Comparison of ENCODE assay signal across 8 mouse cellular contexts in genomic region chr16:91073163-91073892, GRCm38 (mm10). TPM values are rescaled to one million over a fixed set of nuclear protein-coding genes. Genes with fewer than 3 reads are reported as not detected.
DNase-seq lines count a peak whose midpoint lies in the region; ATAC-seq and TF ChIP-seq lines count a peak whose summit lies in the region.

No protein-coding gene starts in this region.

- 45% methylated on average over 22 of the region's 24 CpGs for WGBS in cerebellum, adult 2 months
- 31% methylated on average over 23 of the region's 24 CpGs for WGBS in lung, adult 2 months

- ATAC-seq in neutrophil, adult 5-6 weeks (ENCODE audit: extremely low read depth, insufficient number of reproducible peaks, low FRiP score, poor library complexity, severe bottlenecking): peak; percentile 92

- no peaks in the 10 kb centered on the region; a peak in 1 of 4 replicates for H3K4me1 ChIP-seq in MEL (ENCODE audit: control insufficient read depth in 1 of 2, insufficient read depth in 2 of 2, low read length in 2 of 2)
- H3K4me1 ChIP-seq in cerebellum, adult 2 months (ENCODE audit: control insufficient read depth, insufficient read depth, low read length): no peaks in the 10 kb centered on the region
- no peaks in the 10 kb centered on the region for H3K4me1 ChIP-seq in lung, adult 2 months (ENCODE audit: control insufficient read depth, insufficient read depth, low read length)

- TF ChIP-seq EP300 in MEL (IDR thresholded peaks at IDR 0.05; ENCODE audit: low read depth in 1 of 2, low read length in 2 of 2): no peak

- H3K4me3 ChIP-seq in MEL (ENCODE audit: control insufficient read depth in 1 of 2, insufficient read depth in 1 of 2, low read depth in 2 of 2, low read length in 2 of 2): peak overlapping the region; percentile 19 to 24; a peak in 2 of 4 replicates
- H3K4me3 ChIP-seq in cerebellum, adult 2 months (replicated peaks; ENCODE audit: insufficient read depth, low read depth, low read length): no peak overlapping the region
- no peak overlapping the region; the same call in 1 of the 2 replicates for H3K4me3 ChIP-seq in layer of hippocampus, adult 2 months
- H3K4me3 ChIP-seq in lung, adult 2 months (replicated peaks; ENCODE audit: extremely low read depth, low read depth, low read length): no peak overlapping the region

- peak overlapping the region; percentile 26 for H3K9ac ChIP-seq in MEL (ENCODE audit: control insufficient read depth, low read depth, low read length, poor library complexity, severe bottlenecking)

- no peaks in the 10 kb centered on the region for H3K79me2 ChIP-seq in MEL (ENCODE audit: control insufficient read depth, insufficient read depth, low read length, poor library complexity)

- DNase-seq in MEL (ENCODE audit: low read depth, low spot score): peak; percentile 93
- peak; percentile 90 to 91 for DNase-seq in cerebellum, adult 2 months
- peak; percentile 91 for DNase-seq in forelimb bud, embryonic 11.5 days (ENCODE audit: low read depth, low spot score)
- DNase-seq in heart, postnatal 4 days: peak; percentile 95
- peak; percentile 91 to 92 for DNase-seq in layer of hippocampus, adult 2 months (ENCODE audit: low spot score in 2 of 2)
- DNase-seq in lung, adult 2 months: peak; percentile 72
- DNase-seq in testis, postnatal 14 days (ENCODE audit: low spot score): peak; percentile 76

- no peaks in the 10 kb centered on the region for H3K9me3 ChIP-seq in MEL (replicated peaks; ENCODE audit: insufficient read depth, low read length)

- peak; percentile 78 for TF ChIP-seq RAD21 in MEL (IDR thresholded peaks at IDR 0.05; ENCODE audit: low read depth, low read length)

- H3K27me3 ChIP-seq in MEL (ENCODE audit: control insufficient read depth in 1 of 2, insufficient read depth in 2 of 2, low read length in 2 of 2): no peaks in the 10 kb centered on the region
- H3K27me3 ChIP-seq in cerebellum, adult 2 months (ENCODE audit: control insufficient read depth, insufficient read depth, low read length): no peaks in the 10 kb centered on the region; the same call in 1 of the 2 replicates

- no peak overlapping the region for H3K27ac ChIP-seq in MEL (ENCODE audit: control insufficient read depth, low read depth, low read length)
- H3K27ac ChIP-seq in cerebellum, adult 2 months (ENCODE audit: insufficient read depth, low read length): no peak overlapping the region
- H3K27ac ChIP-seq in layer of hippocampus, adult 2 months: no peak overlapping the region

- H3K36me3 ChIP-seq in MEL (ENCODE audit: control insufficient read depth in 1 of 2, insufficient read depth in 2 of 2, low read length in 2 of 2): no peaks in the 10 kb centered on the region; a peak in 1 of 4 replicates

- no peak for TF ChIP-seq POLR2A in MEL (IDR thresholded peaks at IDR 0.05; ENCODE audit: control insufficient read depth in 1 of 2, insufficient read depth in 1 of 2, low read depth in 1 of 2, low read length in 2 of 2, poor library complexity in 1 of 2)
- no peak for TF ChIP-seq POLR2A in cerebellum, adult 2 months (IDR thresholded peaks at IDR 0.05; ENCODE audit: borderline replicate concordance, insufficient read depth, low read length)
- no peak for TF ChIP-seq POLR2A in lung, adult 2 months (IDR thresholded peaks at IDR 0.05; ENCODE audit: borderline replicate concordance, extremely low read depth, low read depth, low read length)

- TF ChIP-seq CTCF in MEL (IDR thresholded peaks at IDR 0.05 in 2 of 3, conservative IDR thresholded peaks at IDR 0.05 in 1 of 3; ENCODE audit: control insufficient read depth in 1 of 3, insufficient read depth in 1 of 3, low read depth in 2 of 3, low read length in 3 of 3, poor library complexity in 1 of 3, severe bottlenecking in 1 of 3): peak; percentile 54 to 82 (median 74)
- TF ChIP-seq CTCF in cerebellum, adult 2 months (IDR thresholded peaks at IDR 0.05; ENCODE audit: borderline replicate concordance, insufficient read depth, low read depth, low read length): peak; percentile 91
- TF ChIP-seq CTCF in layer of hippocampus, adult 2 months (conservative IDR thresholded peaks at IDR 0.05): peak; percentile 86
- TF ChIP-seq CTCF in lung, adult 2 months (IDR thresholded peaks at IDR 0.05; ENCODE audit: insufficient read depth, low read length): peak; percentile 88

TF ChIP-seq in MEL, 35 proteins besides CTCF, POLR2A, EP300 and RAD21:
- no peak for TF ChIP-seq POLR2AphosphoS2 (IDR thresholded peaks at IDR 0.05; ENCODE audit: low read length)
- no peak for TF ChIP-seq KAT2A (conservative IDR thresholded peaks at IDR 0.05; ENCODE audit: low read depth, low read length)
- no peak for TF ChIP-seq POLR2AphosphoS5 (IDR thresholded peaks at IDR 0.05; ENCODE audit: borderline replicate concordance, low read depth, low read length)
- no peak for TF ChIP-seq CHD2 (IDR thresholded peaks at IDR 0.05; ENCODE audit: low read length)
- no peak for TF ChIP-seq USF1 (IDR thresholded peaks at IDR 0.05; ENCODE audit: low read depth, low read length)
- peak; percentile 32; the same call in 1 of the 2 replicates for TF ChIP-seq SIN3A (IDR thresholded peaks at IDR 0.05; ENCODE audit: low read length)
- TF ChIP-seq GATA1 (IDR thresholded peaks at IDR 0.05; ENCODE audit: low read depth, low read length): no peak
- peak; percentile 81 for TF ChIP-seq SMC3 (IDR thresholded peaks at IDR 0.05; ENCODE audit: low read depth, low read length)
- TF ChIP-seq USF2 (IDR thresholded peaks at IDR 0.05; ENCODE audit: borderline replicate concordance in 1 of 2, insufficient read depth in 1 of 2, low read depth in 1 of 2, low read length in 2 of 2): no peak
- no peak for TF ChIP-seq TAL1 (IDR thresholded peaks at IDR 0.05; ENCODE audit: low read length)
- TF ChIP-seq HCFC1 (IDR thresholded peaks at IDR 0.05; ENCODE audit: low read depth, low read length): no peak
- peak; percentile 85 for TF ChIP-seq JUND (IDR thresholded peaks at IDR 0.05; ENCODE audit: low read depth, low read length)
- no peak for TF ChIP-seq RCOR1 (IDR thresholded peaks at IDR 0.05; ENCODE audit: low read depth, low read length)
- no peak for TF ChIP-seq MAX (IDR thresholded peaks at IDR 0.05; ENCODE audit: low read length)
- TF ChIP-seq ZC3H11A (IDR thresholded peaks at IDR 0.05; ENCODE audit: low read depth, low read length): peak; percentile 80
- no peak for TF ChIP-seq CHD1 (IDR thresholded peaks at IDR 0.05; ENCODE audit: low read depth, low read length)
- no peak for TF ChIP-seq ELF1 (IDR thresholded peaks at IDR 0.05; ENCODE audit: low read depth, low read length)
- TF ChIP-seq UBTF (IDR thresholded peaks at IDR 0.05; ENCODE audit: borderline replicate concordance, insufficient read depth, low read depth, low read length): no peak
- no peak for TF ChIP-seq MAFK (IDR thresholded peaks at IDR 0.05; ENCODE audit: borderline replicate concordance, low read depth, low read length)
- peak; percentile 15; the same call in 1 of the 2 replicates for TF ChIP-seq BHLHE40 (IDR thresholded peaks at IDR 0.05; ENCODE audit: borderline replicate concordance, low read depth, low read length)
- TF ChIP-seq ZKSCAN1 (IDR thresholded peaks at IDR 0.05; ENCODE audit: low read depth, low read length): no peak
- TF ChIP-seq TCF12 (IDR thresholded peaks at IDR 0.05; ENCODE audit: low read depth, low read length): no peak
- TF ChIP-seq E2F4 (IDR thresholded peaks at IDR 0.05; ENCODE audit: borderline replicate concordance, low read depth, low read length): no peak

RNA-seq across cellular contexts. Expression of gene 4932438H23Rik, which starts 21.6 kb away (rescaled TPM):
- total RNA-seq in MEL (2012; rRNA removed): not detected in 2 replicates
- polyA plus RNA-seq in MEL (2012; ENCODE audit: insufficient read depth in 1 of 2, insufficient read length in 2 of 2, low read depth in 1 of 2, low replicate concordance in 2 of 2, missing spikeins in 1 of 2): not detected
- 1.4 and 2.1 TPM in 2 replicates for polyA plus RNA-seq in cerebellum, adult 2 months (2012; rRNA removed)
- total RNA-seq in heart, postnatal 4 days (2021): under 1 TPM in 1 of 2 experiments, not detected in 1; 0.23 TPM
- total RNA-seq in layer of hippocampus, adult 2 months (2021): 1 to 10 TPM; 1.5 to 2.0 TPM
- 0.23 and 0.30 TPM in 2 replicates for polyA plus RNA-seq in lung, adult 2 months (2012; rRNA removed)
- 0.23 TPM in 1 of 2 replicates, not detected in the other for total RNA-seq in neutrophil, adult 5-6 weeks (2017)

RNA-seq across cellular contexts. Expression of gene Paxbp1, which starts 29.0 kb away (rescaled TPM):
- 23.8 and 26.3 TPM in 2 replicates for total RNA-seq in MEL (2012; rRNA removed)
- polyA plus RNA-seq in MEL (2012; ENCODE audit: insufficient read depth in 1 of 2, insufficient read length in 2 of 2, low read depth in 1 of 2, low replicate concordance in 2 of 2, missing spikeins in 1 of 2): 10 to 100 TPM in 1 of 2 experiments, not detected in 1; 49.6 TPM
- polyA plus RNA-seq in cerebellum, adult 2 months (2012; rRNA removed): 155 and 168 TPM in 2 replicates
- total RNA-seq in heart, postnatal 4 days (2021): 10 to 100 TPM; 31.9 to 36.7 TPM
- total RNA-seq in layer of hippocampus, adult 2 months (2021): 10 to 100 TPM; 73.6 to 90.7 TPM
- polyA plus RNA-seq in lung, adult 2 months (2012; rRNA removed): 12.2 and 21.7 TPM in 2 replicates
- total RNA-seq in neutrophil, adult 5-6 weeks (2017): 134 and 148 TPM in 2 replicates

Comparison
In these comparisons a context has a peak if more than half of its experiments do, and no peak if none do; other contexts are left out.
1. H3K4me3 ChIP-seq: peak in MEL (2 of 2); none in cerebellum, adult 2 months (single experiment), layer of hippocampus, adult 2 months (single experiment) and lung, adult 2 months (single experiment).
2. Peak in every context shown above with its lines, with median percentiles within 50 percentile points of each other: DNase-seq and CTCF ChIP-seq.